Mouse (Mus musculus): Measurements from ENCODE around the gene Gid4. TPM values are rescaled to one million over a fixed set of nuclear protein-coding genes. Genes with fewer than 3 reads are reported as not detected.
"Not testable (repeated sequence)": the region's sequence is repeated elsewhere in the genome, so short reads cannot be mapped to it uniquely, and the experiment has no call there.

Gene Gid4
- polyA plus RNA-seq, 1 experiment from 2014 or later, result 11.3 TPM

GRCm38 (mm10) chr11:60435133-60435532 is 18.2 kb downstream of the Gid4 start:
- TF ChIP-seq CTCF (IDR thresholded peaks at IDR 0.05; ENCODE audit: low read depth), result no peak
- Histone ChIP-seq H3K9ac (ENCODE audit: low read depth, low read length) (no peak overlapping the region), H3K4me2 (replicated peaks; ENCODE audit: low read depth) (no peak overlapping the region), H3K4me3 (ENCODE audit: low read depth, low read length) (no peak overlapping the region), H3K36me3 (ENCODE audit: control insufficient read depth, insufficient read depth) (peaks cover 76% of the 10 kb centered on the region), H3K27ac (ENCODE audit: low read depth, low read length) (no peak overlapping the region), H3K9me3 (ENCODE audit: control insufficient read depth) (no peaks in the 10 kb centered on the region), H3K27me3 (replicated peaks; ENCODE audit: control insufficient read depth, insufficient read depth, low read length) (no peaks in the 10 kb centered on the region), H3K4me1 (replicated peaks; ENCODE audit: control insufficient read depth, insufficient read depth, low read length) (no peaks in the 10 kb centered on the region)
- no peak for ATAC-seq
- WGBS, result 54% methylated on average over 1 of the region's 1 CpGs

- no peaks in the 10 kb centered on the region for H3K9me3 ChIP-seq (ENCODE audit: control insufficient read depth)
- no peak overlapping the region for H3K4me2 ChIP-seq (replicated peaks; ENCODE audit: low read depth)
- no peak overlapping the region for H3K4me3 ChIP-seq (ENCODE audit: low read depth, low read length)
- no peak overlapping the region for H3K9ac ChIP-seq (ENCODE audit: low read depth, low read length)
- no peaks in the 10 kb centered on the region for H3K4me1 ChIP-seq (replicated peaks; ENCODE audit: control insufficient read depth, insufficient read depth, low read length)
- peaks cover 73% of the 10 kb centered on the region for H3K36me3 ChIP-seq (ENCODE audit: control insufficient read depth, insufficient read depth)
- H3K27me3 ChIP-seq (replicated peaks; ENCODE audit: control insufficient read depth, insufficient read depth, low read length), result no peaks in the 10 kb centered on the region
- WGBS, result 91% methylated on average over 3 of the region's 3 CpGs
- H3K27ac ChIP-seq (ENCODE audit: low read depth, low read length), result no peak overlapping the region
- no peak for ATAC-seq
- no peak for TF ChIP-seq CTCF (IDR thresholded peaks at IDR 0.05; ENCODE audit: low read depth)
Observed at GRCm38 (mm10) chr11:60436618-60437017, 19.7 kb downstream of the Gid4 start.

GRCm38 (mm10) chr11:60439621-60440020 is 22.7 kb downstream of the Gid4 start:
- not testable (repeated sequence) for H3K4me1 ChIP-seq (replicated peaks; ENCODE audit: control insufficient read depth, insufficient read depth, low read length); H3K4me2 ChIP-seq (replicated peaks; ENCODE audit: low read depth); H3K4me3 ChIP-seq (ENCODE audit: low read depth, low read length); H3K9ac ChIP-seq (ENCODE audit: low read depth, low read length); H3K27ac ChIP-seq (ENCODE audit: low read depth, low read length); H3K9me3 ChIP-seq (ENCODE audit: control insufficient read depth); H3K27me3 ChIP-seq (replicated peaks; ENCODE audit: control insufficient read depth, insufficient read depth, low read length); ATAC-seq
- peaks cover 72% of the 10 kb centered on the region for H3K36me3 ChIP-seq (ENCODE audit: control insufficient read depth, insufficient read depth)
- 15% methylated on average over 1 of the region's 1 CpGs for WGBS

GRCm38 (mm10) chr11:60440176-60440575 is 23.2 kb downstream of the Gid4 start:
- no peak overlapping the region for H3K27ac ChIP-seq (ENCODE audit: low read depth, low read length)
- H3K4me2 ChIP-seq (replicated peaks; ENCODE audit: low read depth), result no peak overlapping the region
- no peaks in the 10 kb centered on the region for H3K27me3 ChIP-seq (replicated peaks; ENCODE audit: control insufficient read depth, insufficient read depth, low read length)
- no peak for ATAC-seq
- no peak overlapping the region for H3K9ac ChIP-seq (ENCODE audit: low read depth, low read length)
- no peak overlapping the region for H3K4me3 ChIP-seq (ENCODE audit: low read depth, low read length)
- H3K4me1 ChIP-seq (replicated peaks; ENCODE audit: control insufficient read depth, insufficient read depth, low read length), result no peaks in the 10 kb centered on the region
- WGBS, result 30% methylated on average over 7 of the region's 7 CpGs
- no peak for TF ChIP-seq CTCF (IDR thresholded peaks at IDR 0.05; ENCODE audit: low read depth)
- no peaks in the 10 kb centered on the region for H3K9me3 ChIP-seq (ENCODE audit: control insufficient read depth)
- peaks cover 67% of the 10 kb centered on the region for H3K36me3 ChIP-seq (ENCODE audit: control insufficient read depth, insufficient read depth)

- Histone ChIP-seq H3K27me3 (replicated peaks; ENCODE audit: control insufficient read depth, insufficient read depth, low read length) (no peaks in the 10 kb centered on the region), H3K4me1 (replicated peaks; ENCODE audit: control insufficient read depth, insufficient read depth, low read length) (no peaks in the 10 kb centered on the region), H3K9ac (ENCODE audit: low read depth, low read length) (no peak overlapping the region), H3K4me2 (replicated peaks; ENCODE audit: low read depth) (no peak overlapping the region), H3K9me3 (ENCODE audit: control insufficient read depth) (no peaks in the 10 kb centered on the region), H3K36me3 (ENCODE audit: control insufficient read depth, insufficient read depth) (peaks cover 44% of the 10 kb centered on the region), H3K27ac (ENCODE audit: low read depth, low read length) (no peak overlapping the region), H3K4me3 (ENCODE audit: low read depth, low read length) (no peak overlapping the region)
- no peak for TF ChIP-seq CTCF (IDR thresholded peaks at IDR 0.05; ENCODE audit: low read depth)
- no peak for ATAC-seq
- WGBS, result 89% methylated on average over 6 of the region's 6 CpGs
Observed at GRCm38 (mm10) chr11:60442896-60443295, 26.0 kb downstream of the Gid4 start.

GRCm38 (mm10) chr11:60444007-60444406 is 27.1 kb downstream of the Gid4 start:
- Histone ChIP-seq H3K4me1 (replicated peaks; ENCODE audit: control insufficient read depth, insufficient read depth, low read length) (no peaks in the 10 kb centered on the region), H3K9ac (ENCODE audit: low read depth, low read length) (no peak overlapping the region), H3K4me3 (ENCODE audit: low read depth, low read length) (no peak overlapping the region), H3K27ac (ENCODE audit: low read depth, low read length) (no peak overlapping the region), H3K4me2 (replicated peaks; ENCODE audit: low read depth) (no peak overlapping the region), H3K27me3 (replicated peaks; ENCODE audit: control insufficient read depth, insufficient read depth, low read length) (no peaks in the 10 kb centered on the region), H3K36me3 (ENCODE audit: control insufficient read depth, insufficient read depth) (peaks cover 33% of the 10 kb centered on the region), H3K9me3 (ENCODE audit: control insufficient read depth) (no peaks in the 10 kb centered on the region)
- ATAC-seq, result no peak
- WGBS, result 69% methylated on average over 4 of the region's 4 CpGs
- TF ChIP-seq CTCF (IDR thresholded peaks at IDR 0.05; ENCODE audit: low read depth), result no peak

Measured in intestine, postnatal 0 days (tissue).